Mouse (Mus musculus): ENCODE measurements around the gene Chrnb2. TPM values are rescaled to one million over a fixed set of nuclear protein-coding genes. Genes with fewer than 3 reads are reported as not detected.

Gene Chrnb2
- polyA plus RNA-seq, 1 experiment, result 0.42 TPM

- Histone ChIP-seq H3K27me3 (ENCODE audit: control insufficient read depth, insufficient read depth, insufficient read length) (peaks cover 5% of the 10 kb centered on the region), H3K79me2 (ENCODE audit: control insufficient read depth, insufficient read depth) (peaks cover 37% of the 10 kb centered on the region), H3ac (ENCODE audit: control insufficient read depth, insufficient read length) (peak overlapping the region; percentile 54), H3K4me2 (ENCODE audit: low read depth) (peak overlapping the region; percentile 83), H3K4me3 (peak overlapping the region; percentile 56), H3K36me3 (ENCODE audit: control insufficient read depth, insufficient read depth) (no peaks in the 10 kb centered on the region)
- no peak for TF ChIP-seq REST (IDR thresholded peaks at IDR 0.05; ENCODE audit: insufficient read depth, insufficient read length)
- TF ChIP-seq USF1 (IDR thresholded peaks at IDR 0.05; ENCODE audit: low read depth), result no peak
- TF ChIP-seq SRF (IDR thresholded peaks at IDR 0.05; ENCODE audit: control insufficient read depth, insufficient read length, low read depth), result no peak
- no peak for TF ChIP-seq E2F4 (IDR thresholded peaks at IDR 0.05; ENCODE audit: insufficient read depth)
- no peak for TF ChIP-seq TCF3 (IDR thresholded peaks at IDR 0.05; ENCODE audit: insufficient read length, low read depth)
- TF ChIP-seq MAX (IDR thresholded peaks at IDR 0.05; ENCODE audit: low read depth), result no peak
- TF ChIP-seq POLR2AphosphoS2 (IDR thresholded peaks at IDR 0.05; ENCODE audit: insufficient read length, low read depth), result no peak
- no peak for TF ChIP-seq TCF12 (IDR thresholded peaks at IDR 0.05; ENCODE audit: insufficient read depth, poor library complexity, severe bottlenecking)
- TF ChIP-seq MYOG (IDR thresholded peaks at IDR 0.05; ENCODE audit: control insufficient read depth in 1 of 3, insufficient read depth in 1 of 3, insufficient read length in 2 of 3, low read depth in 2 of 3), result no peak
- no peak for TF ChIP-seq MYOD1 (IDR thresholded peaks at IDR 0.05; ENCODE audit: control insufficient read depth in 1 of 3, insufficient read length in 2 of 3, low read depth in 2 of 3)
- TF ChIP-seq CEBPB (IDR thresholded peaks at IDR 0.05; ENCODE audit: insufficient read depth, poor library complexity, severe bottlenecking), result no peak
Observed at GRCm38 (mm10) chr3:89715207-89715966, 49.0 kb downstream of the Chrnb2 start.

DNA sequence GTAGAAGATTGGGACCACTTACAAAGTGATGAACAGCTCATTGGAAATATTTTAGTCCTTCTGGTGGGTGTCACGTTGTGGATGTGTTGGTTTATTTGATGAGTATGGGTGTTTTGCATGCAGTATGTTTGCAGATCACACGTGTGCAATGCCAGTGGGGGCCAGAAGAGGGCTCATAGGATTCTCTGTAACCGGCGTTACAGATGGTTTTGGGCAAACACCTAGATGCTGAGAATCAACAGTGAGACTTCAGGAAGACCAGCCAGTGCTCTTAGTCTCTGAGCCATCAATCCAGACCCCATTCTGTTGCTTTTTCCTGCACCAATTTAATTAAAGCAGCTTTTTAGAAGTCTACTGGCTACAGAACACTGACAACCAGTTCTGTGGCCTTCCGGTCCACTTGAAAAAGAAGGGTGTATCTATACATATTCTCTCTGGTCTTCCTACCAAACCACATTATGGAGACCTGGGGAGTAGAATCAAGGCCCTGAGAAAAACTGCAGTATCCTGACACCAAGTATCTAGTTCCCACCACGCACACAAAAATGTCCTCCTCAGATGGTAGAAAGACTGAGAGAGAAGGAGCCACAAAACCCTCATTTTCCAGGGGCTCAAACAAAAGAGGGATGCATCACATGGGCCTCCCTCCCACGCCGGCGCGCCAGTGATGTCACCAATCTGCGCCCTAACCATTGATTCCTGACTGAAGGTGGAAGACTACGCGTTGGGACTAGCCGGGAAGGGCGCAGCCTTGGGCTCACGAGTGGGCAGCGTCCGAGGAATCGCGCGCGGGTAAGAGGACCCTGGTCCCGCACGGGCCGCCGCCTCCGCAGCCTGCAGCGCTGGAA lies 49.8 kb downstream of the Chrnb2 start, which contains the start of gene Adar:
Gene Adar, plus strand, starts transcription at position 664 of the 848 bp plus-strand sequence.
- Histone ChIP-seq H3K4me2 (ENCODE audit: low read depth) (peak within 1 kb of the TSS; percentile 83), H3K27me3 (ENCODE audit: control insufficient read depth, insufficient read depth, insufficient read length) (peaks cover 10% of the 10 kb centered on the region), H3K4me3 (peak within 1 kb of the TSS; percentile 56), H3ac (ENCODE audit: control insufficient read depth, insufficient read length) (peak within 1 kb of the TSS; percentile 54), H3K79me2 (ENCODE audit: control insufficient read depth, insufficient read depth) (peaks cover 33% of the 10 kb centered on the region), H3K36me3 (ENCODE audit: control insufficient read depth, insufficient read depth) (no peaks in the 10 kb centered on the region)
- TF ChIP-seq CEBPB (IDR thresholded peaks at IDR 0.05; ENCODE audit: insufficient read depth, poor library complexity, severe bottlenecking) (no peak), TCF3 (IDR thresholded peaks at IDR 0.05; ENCODE audit: insufficient read length, low read depth) (no peak), USF1 (IDR thresholded peaks at IDR 0.05; ENCODE audit: low read depth) (peak; percentile 91), MAX (IDR thresholded peaks at IDR 0.05; ENCODE audit: low read depth) (no peak), POLR2A (IDR thresholded peaks at IDR 0.05; ENCODE audit: insufficient read length, low read depth) (peak; percentile 65), REST (IDR thresholded peaks at IDR 0.05; ENCODE audit: insufficient read depth, insufficient read length) (no peak), MYOG (IDR thresholded peaks at IDR 0.05; ENCODE audit: control insufficient read depth in 1 of 3, insufficient read depth in 1 of 3, insufficient read length in 2 of 3, low read depth in 2 of 3) (no peak), TCF12 (IDR thresholded peaks at IDR 0.05; ENCODE audit: insufficient read depth, poor library complexity, severe bottlenecking) (no peak), MYOD1 (IDR thresholded peaks at IDR 0.05; ENCODE audit: control insufficient read depth in 1 of 3, insufficient read length in 2 of 3, low read depth in 2 of 3) (no peak), E2F4 (IDR thresholded peaks at IDR 0.05; ENCODE audit: insufficient read depth) (no peak), SRF (IDR thresholded peaks at IDR 0.05; ENCODE audit: control insufficient read depth, insufficient read length, low read depth) (peak; percentile 73), POLR2AphosphoS2 (IDR thresholded peaks at IDR 0.05; ENCODE audit: insufficient read length, low read depth) (peak; percentile 80)

- TF ChIP-seq CEBPB (IDR thresholded peaks at IDR 0.05; ENCODE audit: insufficient read depth, poor library complexity, severe bottlenecking), result no peak
- TF ChIP-seq USF1 (IDR thresholded peaks at IDR 0.05; ENCODE audit: low read depth), result no peak
- TF ChIP-seq POLR2AphosphoS2 (IDR thresholded peaks at IDR 0.05; ENCODE audit: insufficient read length, low read depth), result no peak
- no peak for TF ChIP-seq POLR2A (IDR thresholded peaks at IDR 0.05; ENCODE audit: insufficient read length, low read depth)
- TF ChIP-seq MAX (IDR thresholded peaks at IDR 0.05; ENCODE audit: low read depth), result no peak
- no peak for TF ChIP-seq TCF12 (IDR thresholded peaks at IDR 0.05; ENCODE audit: insufficient read depth, poor library complexity, severe bottlenecking)
- no peak for TF ChIP-seq TCF3 (IDR thresholded peaks at IDR 0.05; ENCODE audit: insufficient read length, low read depth)
- TF ChIP-seq E2F4 (IDR thresholded peaks at IDR 0.05; ENCODE audit: insufficient read depth), result no peak
- TF ChIP-seq MYOG (IDR thresholded peaks at IDR 0.05; ENCODE audit: control insufficient read depth in 1 of 3, insufficient read depth in 1 of 3, insufficient read length in 2 of 3, low read depth in 2 of 3), result no peak
- TF ChIP-seq MYOD1 (IDR thresholded peaks at IDR 0.05; ENCODE audit: control insufficient read depth in 1 of 3, insufficient read length in 2 of 3, low read depth in 2 of 3), result no peak
- no peak for TF ChIP-seq REST (IDR thresholded peaks at IDR 0.05; ENCODE audit: insufficient read depth, insufficient read length)
- TF ChIP-seq SRF (IDR thresholded peaks at IDR 0.05; ENCODE audit: control insufficient read depth, insufficient read length, low read depth), result no peak
- no peak overlapping the region for H3ac ChIP-seq (ENCODE audit: control insufficient read depth, insufficient read length)
- H3K79me2 ChIP-seq (ENCODE audit: control insufficient read depth, insufficient read depth), result no peaks in the 10 kb centered on the region
- H3K4me3 ChIP-seq, result no peak overlapping the region
- no peaks in the 10 kb centered on the region for H3K36me3 ChIP-seq (ENCODE audit: control insufficient read depth, insufficient read depth)
- H3K27me3 ChIP-seq (ENCODE audit: control insufficient read depth, insufficient read depth, insufficient read length), result peaks cover 46% of the 10 kb centered on the region
- peak overlapping the region; percentile 8 for H3K4me2 ChIP-seq (ENCODE audit: low read depth)
Observed at GRCm38 (mm10) chr3:89704064-89704463, 60.4 kb downstream of the Chrnb2 start.

GRCm38 (mm10) chr3:89703596-89703995 lies 60.8 kb downstream of the Chrnb2 start:
- Histone ChIP-seq H3K4me3 (no peak overlapping the region), H3K27me3 (ENCODE audit: control insufficient read depth, insufficient read depth, insufficient read length) (peaks cover 46% of the 10 kb centered on the region), H3ac (ENCODE audit: control insufficient read depth, insufficient read length) (no peak overlapping the region), H3K36me3 (ENCODE audit: control insufficient read depth, insufficient read depth) (no peaks in the 10 kb centered on the region), H3K4me2 (ENCODE audit: low read depth) (peak overlapping the region; percentile 8), H3K79me2 (ENCODE audit: control insufficient read depth, insufficient read depth) (no peaks in the 10 kb centered on the region)
- TF ChIP-seq CEBPB (IDR thresholded peaks at IDR 0.05; ENCODE audit: insufficient read depth, poor library complexity, severe bottlenecking), result no peak
- no peak for TF ChIP-seq SRF (IDR thresholded peaks at IDR 0.05; ENCODE audit: control insufficient read depth, insufficient read length, low read depth)
